Mouse (Mus musculus) yolk sac, embryonic 10.5 days (tissue): ENCODE data around the gene Sult2b1.

ENCODE experiments used
- DNase-seq: peaks from one replicate; pipeline ENCODE4 v3.0.0-alpha.2; 2017; ENCODE audit warnings: low spot score

Sult2b1 gene

GRCm38 (mm10) chr7:45695098-45695497, 89.4 kb downstream of the Sult2b1 start:
- DNase-seq, result no peak

- DNase-seq, result no peak
These were observed 90.4 kb downstream of the Sult2b1 start, which contains the start of gene Sec1 for GRCm38 (mm10) chr7:45693921-45694591. TSS of gene Sec1 (minus strand) at chr7:45694402.

- DNase-seq, result no peak
These were observed 92.1 kb downstream of the Sult2b1 start for GRCm38 (mm10) chr7:45692364-45692763.

GRCm38 (mm10) chr7:45689800-45690199, 94.7 kb downstream of the Sult2b1 start:
- no peak for DNase-seq

GRCm38 (mm10) chr7:45689099-45689498, 95.4 kb downstream of the Sult2b1 start:
- DNase-seq, result no peak

GRCm38 (mm10) chr7:45686841-45687240, 97.6 kb downstream of the Sult2b1 start:
- DNase-seq, result no peak

- no peak for DNase-seq
These were observed 98.7 kb downstream of the Sult2b1 start for GRCm38 (mm10) chr7:45685811-45686210.

GRCm38 (mm10) chr7:45683396-45684050, 100.9 kb downstream of the Sult2b1 start, which contains the start of gene Ntn5:
TSS of gene Ntn5 (plus strand) at chr7:45684022.
- DNase-seq, result no peak

GRCm38 (mm10) chr7:45682144-45683126, 102.0 kb downstream of the Sult2b1 start:
- DNase-seq, result peak; percentile 84

- DNase-seq, result no peak
These were observed 103.3 kb downstream of the Sult2b1 start for GRCm38 (mm10) chr7:45681046-45681736.
